Mouse (Mus musculus): ENCODE results near the gene Ucma. TPM values are rescaled to one million over a fixed set of nuclear protein-coding genes. Genes with fewer than 3 reads are reported as not detected.

Ucma gene
- polyA plus RNA-seq, 1 experiment from 2014 or later, result not detected

DNA sequence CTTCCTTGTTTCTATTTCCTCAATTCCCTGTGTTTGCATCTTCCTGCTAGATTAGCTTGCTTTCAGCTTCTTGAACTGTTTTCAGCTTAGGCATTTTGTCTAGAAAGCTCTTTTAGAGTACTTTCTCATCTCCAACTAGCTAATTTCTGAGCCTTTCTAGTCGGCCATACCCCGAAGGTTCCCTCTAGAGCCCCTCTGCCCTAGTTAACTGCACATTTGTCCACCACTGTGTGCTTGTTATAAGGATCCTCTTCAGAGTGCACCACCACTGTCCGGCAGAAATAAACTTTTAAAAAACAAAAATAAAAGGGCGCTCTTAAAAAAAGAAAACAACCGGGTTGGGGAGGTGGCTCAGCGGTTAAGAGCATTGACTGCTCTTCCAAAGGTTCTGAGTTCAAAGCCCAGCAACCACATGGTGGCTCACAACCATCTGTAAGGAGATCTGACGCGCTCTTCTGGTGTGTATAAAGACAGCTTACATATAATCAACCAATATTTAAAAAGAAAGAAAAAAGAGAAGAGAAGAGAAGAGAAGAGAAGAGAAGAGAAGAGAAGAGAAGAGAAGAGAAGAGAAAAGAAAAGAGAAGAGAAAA lies 36.1 kb downstream of the Ucma start:
- 16% methylated on average over 8 of the region's 8 CpGs for WGBS
- Histone ChIP-seq H3K9ac (peak overlapping the region; percentile 55; the same call in 1 of the 2 replicates), H3K4me1 (peaks cover 9% of the 10 kb centered on the region; the same call in 1 of the 2 replicates), H3K4me2 (replicated peaks) (peak overlapping the region; percentile 70), H3K36me3 (peaks cover 12% of the 10 kb centered on the region), H3K27ac (no peak overlapping the region), H3K27me3 (replicated peaks) (no peaks in the 10 kb centered on the region), H3K4me3 (peak overlapping the region; percentile 61), H3K9me3 (no peaks in the 10 kb centered on the region)
- peak; percentile 8; the same call in 1 of the 2 replicates for ATAC-seq (ENCODE audit: low FRiP score, low read depth)

DNA sequence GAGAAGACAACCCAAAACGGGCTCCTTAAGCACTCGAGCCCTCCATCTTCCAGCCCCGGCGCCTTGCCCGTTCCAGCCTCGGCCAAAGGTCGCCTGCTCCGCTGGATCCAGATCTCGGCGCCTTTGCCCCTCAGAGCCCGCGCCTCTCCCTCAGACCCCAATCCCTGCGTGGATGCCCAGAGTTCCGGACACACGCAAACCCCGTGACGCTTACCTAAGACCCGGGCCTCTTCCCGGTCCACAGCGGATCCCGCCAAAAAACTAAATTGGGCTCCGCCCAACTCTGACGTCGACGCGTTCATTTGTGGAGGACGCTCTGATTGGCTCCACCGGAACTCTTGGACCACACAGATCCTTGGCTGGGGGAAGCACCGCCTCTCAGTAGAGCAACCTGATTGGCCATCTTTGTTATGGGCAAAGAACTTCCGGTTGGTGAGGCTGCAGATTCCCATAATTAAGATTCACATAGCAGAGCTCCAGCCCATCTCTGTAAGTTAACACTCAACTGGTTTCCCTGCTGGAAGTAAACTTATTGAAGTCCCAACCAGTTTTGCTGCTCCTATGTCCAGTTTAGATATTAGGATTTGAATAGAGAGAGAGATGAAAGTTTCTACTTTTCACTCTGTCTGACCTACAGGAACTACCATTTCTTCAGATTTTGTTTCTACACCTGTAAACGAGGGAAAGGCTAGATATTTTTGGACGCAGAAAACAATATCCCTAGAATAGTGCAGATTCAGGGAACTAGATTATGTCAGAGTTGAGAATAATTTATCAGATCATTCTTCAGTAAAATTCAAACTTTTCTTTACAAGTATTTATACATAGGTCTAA lies 36.8 kb downstream of the Ucma start, which contains the start of gene Mcm10:
TSS of gene Mcm10 (minus strand) at position 301 of the 834 bp plus-strand sequence.
- peaks cover 12% of the 10 kb centered on the region for H3K36me3 ChIP-seq
- H3K9ac ChIP-seq, result peak within 1 kb of the TSS; percentile 55; the same call in 1 of the 2 replicates
- WGBS, result 4% methylated on average over 32 of the region's 32 CpGs
- H3K9me3 ChIP-seq, result no peaks in the 10 kb centered on the region
- no peaks in the 10 kb centered on the region for H3K27me3 ChIP-seq (replicated peaks)
- peak within 1 kb of the TSS; percentile 70 for H3K4me2 ChIP-seq (replicated peaks)
- peaks cover 9% of the 10 kb centered on the region; the same call in 1 of the 2 replicates for H3K4me1 ChIP-seq
- peak; percentile 100 for ATAC-seq (ENCODE audit: low FRiP score, low read depth)
- peak within 1 kb of the TSS; percentile 61 for H3K4me3 ChIP-seq
- H3K27ac ChIP-seq, result no peak within 1 kb of the TSS

DNA sequence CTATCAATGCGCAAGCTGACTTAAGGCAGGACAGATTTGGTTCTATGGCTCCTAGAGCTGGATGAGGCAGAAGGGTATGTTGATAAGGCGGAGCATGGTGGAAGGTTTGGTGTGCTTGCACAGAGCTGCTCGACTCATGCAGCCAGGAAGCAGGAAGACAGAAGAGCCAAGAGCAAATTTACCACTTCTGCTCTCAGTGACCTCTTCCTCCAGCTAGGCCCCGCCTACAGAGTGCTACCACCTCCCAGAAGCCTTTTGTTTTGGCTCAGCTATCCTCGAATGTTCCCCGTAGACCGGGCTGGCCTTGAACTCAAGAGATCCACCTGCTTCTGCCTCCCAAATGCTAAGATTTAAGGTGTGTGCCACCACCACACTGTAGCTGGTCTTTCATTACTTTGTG lies 38.7 kb downstream of the Ucma start:
- no peaks in the 10 kb centered on the region for H3K27me3 ChIP-seq (replicated peaks)
- H3K4me2 ChIP-seq (replicated peaks), result no peak overlapping the region
- ATAC-seq (ENCODE audit: low FRiP score, low read depth), result no peak
- no peaks in the 10 kb centered on the region for H3K36me3 ChIP-seq
- no peak overlapping the region for H3K27ac ChIP-seq
- no peak overlapping the region for H3K4me3 ChIP-seq
- H3K9ac ChIP-seq, result no peak overlapping the region
- H3K9me3 ChIP-seq, result no peaks in the 10 kb centered on the region
- peaks cover 9% of the 10 kb centered on the region; the same call in 1 of the 2 replicates for H3K4me1 ChIP-seq
- WGBS, result 76% methylated on average over 7 of the region's 7 CpGs

DNA sequence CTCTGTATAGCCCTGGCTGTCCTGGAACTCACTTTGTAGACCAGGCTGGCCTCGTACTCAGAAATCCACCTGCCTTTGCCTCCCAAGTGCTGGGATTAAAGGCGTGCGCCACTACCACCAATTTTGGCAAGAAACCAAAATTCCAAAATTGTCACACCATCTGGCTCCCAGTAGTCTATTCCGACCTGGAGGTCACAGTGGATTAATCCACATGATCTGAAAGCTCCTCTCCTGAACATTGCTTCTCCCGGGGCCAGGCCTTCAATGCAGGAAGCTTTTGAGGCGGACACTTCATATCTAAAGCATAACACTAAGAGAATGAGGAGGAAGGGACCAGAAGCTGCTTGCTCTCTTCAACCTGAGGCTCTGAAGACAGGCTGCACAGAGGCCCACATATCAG lies 39.6 kb downstream of the Ucma start:
- Histone ChIP-seq H3K9me3 (no peaks in the 10 kb centered on the region), H3K4me2 (replicated peaks) (no peak overlapping the region), H3K4me3 (no peak overlapping the region), H3K4me1 (peaks cover 9% of the 10 kb centered on the region; the same call in 1 of the 2 replicates), H3K27ac (no peak overlapping the region), H3K27me3 (replicated peaks) (no peaks in the 10 kb centered on the region), H3K36me3 (no peaks in the 10 kb centered on the region), H3K9ac (no peak overlapping the region)
- WGBS, result 93% methylated on average over 6 of the region's 6 CpGs
- ATAC-seq (ENCODE audit: low FRiP score, low read depth), result no peak

DNA sequence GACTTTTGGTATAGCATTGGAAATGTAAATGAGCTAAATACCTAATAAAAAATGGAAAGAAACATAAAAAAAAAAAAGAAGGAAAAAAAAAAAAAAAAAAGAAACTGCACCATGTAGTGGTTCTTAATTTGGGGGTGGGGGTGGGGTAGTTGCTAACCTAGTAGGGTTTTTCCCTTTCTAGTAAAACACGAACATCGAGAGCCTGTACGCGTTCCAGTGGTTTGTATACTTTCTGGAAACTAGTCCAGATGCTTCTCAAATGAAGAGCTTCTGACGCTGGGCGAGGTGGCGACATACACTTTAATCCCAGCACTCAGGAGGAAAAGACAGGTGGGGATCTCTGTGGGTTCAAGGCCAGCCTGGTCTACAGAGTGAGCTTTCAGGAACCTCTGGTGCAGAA lies 41.0 kb downstream of the Ucma start:
- no peak for ATAC-seq (ENCODE audit: low FRiP score, low read depth)
- no peak overlapping the region for H3K4me3 ChIP-seq
- H3K4me2 ChIP-seq (replicated peaks), result no peak overlapping the region
- H3K27me3 ChIP-seq (replicated peaks), result no peaks in the 10 kb centered on the region
- WGBS, result 93% methylated on average over 7 of the region's 7 CpGs
- H3K9me3 ChIP-seq, result no peaks in the 10 kb centered on the region
- H3K4me1 ChIP-seq, result peaks cover 3% of the 10 kb centered on the region; the same call in 1 of the 2 replicates
- no peak overlapping the region for H3K9ac ChIP-seq
- no peak overlapping the region for H3K27ac ChIP-seq
- no peaks in the 10 kb centered on the region for H3K36me3 ChIP-seq

DNA sequence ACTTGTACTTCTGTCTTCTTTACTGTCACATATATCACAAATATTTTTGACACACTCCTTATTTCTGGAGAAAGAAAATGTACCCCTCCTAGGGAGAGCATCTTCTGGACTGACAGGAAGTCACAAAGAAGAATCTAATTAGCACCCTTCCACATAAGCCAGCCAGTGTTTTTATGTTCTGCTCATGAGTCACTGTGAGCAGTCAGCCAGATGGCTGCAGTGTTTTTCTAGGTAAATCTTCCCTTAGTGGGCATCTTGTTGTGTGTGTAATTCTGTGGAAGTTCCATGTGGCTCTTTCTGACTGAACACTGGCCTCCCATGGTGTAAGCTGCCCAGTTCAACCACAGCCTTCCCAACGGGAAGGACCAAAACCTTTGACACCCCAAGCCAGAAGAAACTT lies 43.8 kb downstream of the Ucma start:
- Histone ChIP-seq H3K27me3 (replicated peaks) (no peaks in the 10 kb centered on the region), H3K4me3 (no peak overlapping the region), H3K4me2 (replicated peaks) (no peak overlapping the region), H3K9me3 (no peaks in the 10 kb centered on the region), H3K27ac (no peak overlapping the region), H3K4me1 (no peaks in the 10 kb centered on the region), H3K36me3 (no peaks in the 10 kb centered on the region), H3K9ac (no peak overlapping the region)
- WGBS, result 59% methylated on average over 1 of the region's 1 CpGs
- ATAC-seq (ENCODE audit: low FRiP score, low read depth), result no peak

DNA sequence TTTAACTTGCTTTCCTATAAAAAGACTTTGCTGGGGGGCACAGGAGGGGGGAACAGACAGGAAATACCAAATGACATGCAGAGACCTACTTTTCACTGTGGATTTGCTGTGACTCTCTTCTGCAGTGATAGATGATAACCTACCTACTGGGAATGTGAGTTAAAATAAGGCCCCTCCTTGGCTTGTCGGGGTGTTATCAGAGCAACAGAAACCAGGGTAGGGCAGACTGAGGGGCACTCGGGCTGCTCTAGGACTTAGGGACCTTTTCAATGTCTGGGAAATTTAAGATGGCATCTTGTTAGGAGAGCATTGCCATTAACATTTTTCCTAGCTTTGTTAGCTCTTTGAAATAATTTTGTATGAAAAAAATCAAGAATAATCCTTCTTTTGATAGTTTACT lies 47.4 kb downstream of the Ucma start:
- H3K9ac ChIP-seq, result no peak overlapping the region
- 88% methylated on average over 2 of the region's 2 CpGs for WGBS
- H3K27ac ChIP-seq, result no peak overlapping the region
- no peaks in the 10 kb centered on the region for H3K9me3 ChIP-seq
- H3K4me3 ChIP-seq, result no peak overlapping the region
- H3K36me3 ChIP-seq, result no peaks in the 10 kb centered on the region
- H3K27me3 ChIP-seq (replicated peaks), result no peaks in the 10 kb centered on the region
- no peak for ATAC-seq (ENCODE audit: low FRiP score, low read depth)
- H3K4me2 ChIP-seq (replicated peaks), result no peak overlapping the region
- H3K4me1 ChIP-seq, result no peaks in the 10 kb centered on the region

DNA sequence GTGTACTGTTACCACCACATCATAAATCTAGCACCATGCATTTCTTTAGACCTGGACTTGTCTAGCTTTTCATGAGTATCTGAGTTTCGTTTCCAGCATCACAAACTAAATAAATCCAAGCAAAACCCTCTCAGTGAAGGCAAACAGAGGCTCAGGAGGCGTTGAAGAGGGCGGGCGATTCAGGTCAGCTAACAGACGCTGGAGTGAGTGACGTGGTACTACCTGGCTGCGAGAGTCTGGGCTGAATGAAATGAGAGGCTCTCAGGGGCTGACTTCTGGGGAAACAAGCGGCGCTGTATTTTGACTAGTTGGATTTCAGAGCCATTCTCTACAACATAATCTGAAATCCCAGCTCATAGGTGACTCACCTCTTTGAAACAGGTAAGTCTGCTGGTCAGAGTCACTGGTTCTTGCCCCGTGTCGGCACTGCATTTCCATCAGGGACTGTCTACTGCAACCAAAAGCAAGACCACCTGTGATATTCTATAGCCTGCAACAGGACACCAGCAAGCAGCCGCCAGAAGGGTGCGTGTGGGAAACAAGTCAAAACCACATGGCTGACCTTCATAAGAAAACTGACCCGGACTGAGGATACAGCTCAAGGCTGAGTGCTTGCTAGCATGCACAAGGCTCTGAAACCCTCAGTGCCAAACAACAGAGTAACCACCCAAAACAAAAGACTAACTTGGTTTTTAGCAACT lies 47.9 kb downstream of the Ucma start:
- 85% methylated on average over 14 of the region's 14 CpGs for WGBS
- Histone ChIP-seq H3K27ac (no peak overlapping the region), H3K9ac (no peak overlapping the region)

DNA sequence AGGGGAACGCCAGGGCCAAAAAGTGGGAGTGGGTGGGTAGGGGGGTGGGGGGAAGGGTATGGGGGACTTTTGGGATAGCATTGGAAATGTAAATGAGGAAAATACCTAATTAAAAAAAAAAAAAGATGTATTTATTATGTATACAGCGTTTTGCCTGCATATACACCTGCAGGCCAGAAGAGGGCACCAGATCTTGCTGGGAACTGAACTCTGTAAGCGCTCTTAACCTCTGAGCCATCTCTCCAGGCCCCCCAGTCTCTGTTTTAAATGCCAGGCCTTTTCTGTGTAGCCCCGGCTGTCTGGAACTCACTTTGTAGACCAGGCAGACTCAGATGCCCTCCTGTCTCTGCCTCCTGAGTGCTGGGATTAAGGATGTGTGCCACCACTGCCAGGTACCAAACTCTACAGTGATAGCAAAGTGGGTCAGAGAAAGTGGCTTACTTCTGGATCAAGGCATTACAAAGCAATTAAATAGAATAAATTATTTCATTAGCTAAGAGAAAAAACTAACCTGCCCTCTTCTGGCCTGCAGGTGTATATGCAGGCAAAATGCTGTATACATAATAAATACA lies 49.3 kb downstream of the Ucma start:
- no peak overlapping the region for H3K27ac ChIP-seq
- no peaks in the 10 kb centered on the region for H3K27me3 ChIP-seq (replicated peaks)
- no peaks in the 10 kb centered on the region for H3K4me1 ChIP-seq
- ATAC-seq (ENCODE audit: low FRiP score, low read depth), result no peak
- no peak overlapping the region for H3K4me2 ChIP-seq (replicated peaks)
- H3K36me3 ChIP-seq, result no peaks in the 10 kb centered on the region
- no peak overlapping the region for H3K4me3 ChIP-seq
- H3K9me3 ChIP-seq, result no peaks in the 10 kb centered on the region
- H3K9ac ChIP-seq, result no peak overlapping the region
- 49% methylated on average over 4 of the region's 4 CpGs for WGBS

More for the DNA sequence above, 47.9 kb downstream of the Ucma start:
- no peaks in the 10 kb centered on the region for H3K36me3 ChIP-seq
- H3K4me2 ChIP-seq (replicated peaks), result no peak overlapping the region
- H3K27me3 ChIP-seq (replicated peaks), result no peaks in the 10 kb centered on the region
- H3K4me3 ChIP-seq, result no peak overlapping the region
- no peaks in the 10 kb centered on the region for H3K4me1 ChIP-seq
- no peak for ATAC-seq (ENCODE audit: low FRiP score, low read depth)
- no peaks in the 10 kb centered on the region for H3K9me3 ChIP-seq

DNA sequence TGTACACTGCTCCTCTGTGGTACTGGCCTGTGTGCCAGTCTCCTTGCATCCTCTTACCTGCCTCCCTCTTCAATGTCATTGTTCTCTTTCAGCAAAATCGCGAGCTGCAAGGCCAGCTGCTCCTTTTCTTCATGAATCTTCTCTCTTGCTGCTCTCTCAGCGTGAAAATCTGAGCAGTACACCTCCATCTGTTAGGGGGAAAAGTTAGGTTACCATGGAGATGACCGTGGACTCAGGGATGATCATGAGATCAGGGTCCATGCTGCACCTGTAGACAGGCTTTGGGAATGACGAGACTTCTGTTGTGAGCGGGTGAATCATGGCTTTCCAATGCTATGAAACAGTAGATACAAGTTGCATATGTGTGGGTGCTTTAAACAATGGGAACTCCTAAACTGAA lies 51.1 kb downstream of the Ucma start:
- Histone ChIP-seq H3K27ac (no peak overlapping the region), H3K27me3 (replicated peaks) (no peaks in the 10 kb centered on the region)
- 58% methylated on average over 6 of the region's 6 CpGs for WGBS

DNA sequence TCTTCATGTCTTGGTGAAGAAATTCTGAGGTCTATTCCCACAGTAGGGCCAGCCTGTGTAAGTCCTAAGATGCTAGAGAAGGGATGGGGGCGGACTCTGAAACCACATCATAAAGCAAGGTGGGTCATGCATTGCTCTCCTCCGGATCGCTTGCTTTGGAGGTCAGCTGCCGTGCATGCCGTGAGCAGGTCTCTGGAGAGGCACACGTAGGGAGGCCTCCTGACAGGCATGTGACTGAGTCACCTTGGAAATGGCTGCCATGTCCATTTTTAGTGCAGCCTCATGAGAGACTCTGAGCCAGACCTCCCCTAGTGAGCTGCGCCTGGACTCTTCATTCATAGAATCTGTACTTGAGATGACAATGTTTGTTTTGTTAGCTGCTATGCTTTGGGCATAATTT lies 52.1 kb downstream of the Ucma start:
- no peaks in the 10 kb centered on the region for H3K36me3 ChIP-seq
- WGBS, result 83% methylated on average over 7 of the region's 7 CpGs
- no peak overlapping the region for H3K27ac ChIP-seq
- H3K4me1 ChIP-seq, result no peaks in the 10 kb centered on the region
- no peak overlapping the region for H3K9ac ChIP-seq
- no peaks in the 10 kb centered on the region for H3K9me3 ChIP-seq
- H3K27me3 ChIP-seq (replicated peaks), result no peaks in the 10 kb centered on the region
- H3K4me3 ChIP-seq, result no peak overlapping the region
- no peak for ATAC-seq (ENCODE audit: low FRiP score, low read depth)
- H3K4me2 ChIP-seq (replicated peaks), result no peak overlapping the region

More for the DNA sequence above, 51.1 kb downstream of the Ucma start:
- Histone ChIP-seq H3K4me3 (no peak overlapping the region), H3K36me3 (no peaks in the 10 kb centered on the region), H3K9ac (no peak overlapping the region), H3K9me3 (no peaks in the 10 kb centered on the region), H3K4me1 (no peaks in the 10 kb centered on the region), H3K4me2 (replicated peaks) (no peak overlapping the region)
- ATAC-seq (ENCODE audit: low FRiP score, low read depth), result no peak

DNA sequence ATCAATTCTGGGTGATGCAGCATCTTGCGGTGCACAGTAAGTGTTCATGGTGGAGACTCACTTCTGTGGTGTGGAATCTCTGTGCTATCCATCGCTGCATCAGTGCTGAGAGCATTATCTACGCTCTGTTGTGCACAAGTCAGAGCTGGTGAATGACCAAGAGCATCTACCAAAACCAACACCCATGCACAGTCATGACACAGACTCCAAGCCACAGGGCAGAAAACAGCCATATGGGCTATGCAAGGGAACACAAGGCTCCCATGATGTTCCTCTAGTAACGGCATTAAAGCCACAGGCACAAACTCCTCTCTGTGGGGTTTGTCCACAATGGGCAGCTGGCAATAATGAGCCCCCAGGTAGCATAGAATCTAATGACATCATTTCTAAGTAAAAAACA lies 53.9 kb downstream of the Ucma start:
- ATAC-seq (ENCODE audit: low FRiP score, low read depth), result no peak
- no peak overlapping the region for H3K4me3 ChIP-seq
- H3K4me2 ChIP-seq (replicated peaks), result no peak overlapping the region
- H3K36me3 ChIP-seq, result no peaks in the 10 kb centered on the region
- no peaks in the 10 kb centered on the region for H3K9me3 ChIP-seq
- no peaks in the 10 kb centered on the region for H3K4me1 ChIP-seq
- no peak overlapping the region for H3K9ac ChIP-seq
- H3K27ac ChIP-seq, result no peak overlapping the region
- no peaks in the 10 kb centered on the region for H3K27me3 ChIP-seq (replicated peaks)
- WGBS, result 88% methylated on average over 4 of the region's 4 CpGs
